Mouse (Mus musculus) large intestine, adult 2 months (tissue): ENCODE measurements around the gene Sptbn1. TPM values are rescaled to one million over a fixed set of nuclear protein-coding genes. Genes with fewer than 3 reads are reported as not detected.

ENCODE experiments used
- DNase-seq: peaks from one replicate; pipeline ENCODE4 v3.0.0-alpha.2; 2012; ENCODE audit warnings: low read depth, low spot score
- WGBS: fragments of 180-500 bp; shearing (Covaris S2); methylation state at CpG from one replicate; pipeline ENCODE4 v1.1.7; 2018; 5-methylcytosine and 5-hydroxymethylcytosine counted together
- polyA plus RNA-seq: library from polyadenylated mRNA; depleted of rRNA; stranded (reverse); fragments of >200 nt; gene quantifications from 2 replicates; pipeline ENCODE4 v1.2.3, GENCODE M21; 2012

The Sptbn1 gene
- polyA plus RNA-seq, 1 experiment: 56.6 TPM

DNA sequence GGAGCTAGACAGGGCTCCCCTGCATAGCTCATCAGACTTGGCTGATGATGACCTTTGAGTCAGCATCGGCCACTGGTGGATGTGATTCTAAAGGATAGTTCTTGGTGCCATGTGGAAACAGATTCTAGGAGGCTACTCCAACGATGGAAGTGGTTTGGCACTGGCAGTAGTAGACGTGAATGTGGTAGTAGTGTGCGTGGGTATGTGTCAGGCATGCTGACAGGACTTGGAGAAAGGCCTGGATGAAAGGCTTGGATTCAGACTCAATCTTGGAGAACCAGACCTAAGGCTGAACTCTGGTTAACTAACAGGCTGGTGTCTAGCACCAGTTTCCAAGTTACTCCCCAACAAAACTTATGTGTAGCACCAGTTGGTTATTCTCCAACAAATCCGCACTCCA lies 46.9 kb downstream of the Sptbn1 start:
- 65% methylated on average over 5 of the region's 5 CpGs for WGBS
- no peak for DNase-seq

DNA sequence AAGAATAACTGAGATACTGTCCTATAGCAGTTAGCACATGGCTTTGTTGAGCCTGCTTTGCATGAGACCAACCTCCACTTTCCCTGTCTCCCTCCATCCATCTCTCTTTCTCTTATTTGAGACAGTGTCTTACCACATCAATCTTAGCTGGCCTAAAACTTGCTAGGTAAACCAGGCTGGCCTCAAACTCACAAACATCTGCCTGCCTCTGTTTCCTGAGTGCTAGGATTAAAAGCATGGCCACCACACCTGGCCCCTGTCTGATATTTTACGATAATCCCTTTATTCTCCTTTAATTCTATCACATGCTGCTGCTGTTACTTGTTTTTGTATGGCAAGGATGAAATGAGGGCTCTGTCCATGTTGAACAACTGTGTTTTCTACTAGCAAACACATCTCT lies 49.6 kb downstream of the Sptbn1 start:
- no peak for DNase-seq
- 90% methylated on average over 1 of the region's 1 CpGs for WGBS

DNA sequence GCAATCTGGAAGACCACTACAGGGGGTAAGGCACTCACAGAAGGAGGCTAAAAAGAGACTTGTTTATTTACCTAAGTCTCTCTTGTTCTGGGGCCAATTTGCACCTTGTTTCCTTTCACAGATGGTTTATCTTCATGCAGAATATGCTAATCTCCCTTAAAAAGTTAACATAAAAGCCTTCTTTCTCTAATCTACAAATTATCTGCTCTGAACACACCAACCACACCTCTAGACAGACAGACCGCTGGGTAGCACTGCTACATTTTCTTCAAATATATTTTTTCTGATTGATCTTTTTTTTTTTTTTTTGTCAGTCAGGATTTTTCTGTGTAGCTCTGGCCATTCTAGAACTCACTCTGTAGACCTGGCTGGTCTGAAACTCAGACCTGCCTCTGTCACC lies 50.5 kb downstream of the Sptbn1 start:
- 100% methylated on average over 1 of the region's 1 CpGs for whole genome bisulfite sequencing

DNA sequence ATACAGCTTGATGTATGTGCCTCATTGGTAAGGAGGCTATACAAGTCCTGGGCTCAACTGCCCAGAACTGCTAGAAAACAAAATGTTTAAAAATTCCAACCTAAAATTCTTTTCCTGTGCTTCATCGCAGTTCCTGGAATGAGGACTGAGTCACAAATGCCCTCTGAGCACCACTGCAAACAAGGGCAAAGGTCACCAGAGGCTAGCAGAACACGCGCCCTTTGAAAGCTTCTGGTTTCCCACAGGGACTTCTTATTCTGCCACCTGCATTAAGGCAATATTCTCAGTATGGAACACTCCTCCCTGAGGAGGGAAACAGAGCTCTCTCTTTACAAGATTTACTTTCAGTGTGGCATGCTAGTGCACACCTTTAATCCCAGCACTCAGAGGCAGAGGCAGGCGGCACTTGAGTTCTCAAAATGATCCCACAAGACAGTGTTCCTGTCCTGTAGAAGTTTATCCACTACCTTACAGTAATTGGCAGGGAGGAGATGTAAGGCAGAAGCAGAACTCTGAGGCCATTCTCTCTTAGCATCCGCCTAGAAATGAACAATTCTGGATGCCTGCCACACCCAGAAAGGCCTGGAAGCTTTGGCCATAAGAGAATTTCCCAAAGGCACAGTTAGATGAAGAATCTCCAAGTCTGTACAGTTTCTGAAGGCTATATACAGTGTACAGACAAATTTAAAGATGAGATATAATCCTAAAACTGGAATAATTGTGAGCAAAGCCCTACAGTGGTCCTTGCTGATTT lies 56.1 kb downstream of the Sptbn1 start:
- WGBS: 15% methylated on average over 5 of the region's 5 CpGs
- DNase-seq: no peak

More for the DNA sequence above, 50.5 kb downstream of the Sptbn1 start:
- no peak for DNase-seq

DNA sequence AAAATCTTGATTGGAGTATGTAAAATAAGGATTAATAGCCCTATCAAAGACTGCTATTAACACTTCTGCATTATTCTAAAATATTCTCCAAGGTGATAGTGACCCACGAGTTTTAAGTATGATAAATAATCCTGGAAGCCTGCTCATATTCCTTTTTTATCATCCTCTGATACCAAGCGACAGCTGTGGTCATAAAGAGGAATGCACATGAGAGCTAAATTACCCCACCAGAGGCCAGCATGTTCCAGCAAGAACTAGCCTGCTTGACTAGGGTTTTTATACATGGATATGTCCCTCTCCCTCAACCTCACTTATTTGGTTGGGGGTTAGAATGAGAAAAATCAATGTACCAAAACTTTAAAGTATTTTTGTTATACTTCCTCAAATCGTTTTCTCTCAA lies 56.8 kb downstream of the Sptbn1 start:
- DNase-seq: no peak
- WGBS: 27% methylated on average over 3 of the region's 3 CpGs

DNA sequence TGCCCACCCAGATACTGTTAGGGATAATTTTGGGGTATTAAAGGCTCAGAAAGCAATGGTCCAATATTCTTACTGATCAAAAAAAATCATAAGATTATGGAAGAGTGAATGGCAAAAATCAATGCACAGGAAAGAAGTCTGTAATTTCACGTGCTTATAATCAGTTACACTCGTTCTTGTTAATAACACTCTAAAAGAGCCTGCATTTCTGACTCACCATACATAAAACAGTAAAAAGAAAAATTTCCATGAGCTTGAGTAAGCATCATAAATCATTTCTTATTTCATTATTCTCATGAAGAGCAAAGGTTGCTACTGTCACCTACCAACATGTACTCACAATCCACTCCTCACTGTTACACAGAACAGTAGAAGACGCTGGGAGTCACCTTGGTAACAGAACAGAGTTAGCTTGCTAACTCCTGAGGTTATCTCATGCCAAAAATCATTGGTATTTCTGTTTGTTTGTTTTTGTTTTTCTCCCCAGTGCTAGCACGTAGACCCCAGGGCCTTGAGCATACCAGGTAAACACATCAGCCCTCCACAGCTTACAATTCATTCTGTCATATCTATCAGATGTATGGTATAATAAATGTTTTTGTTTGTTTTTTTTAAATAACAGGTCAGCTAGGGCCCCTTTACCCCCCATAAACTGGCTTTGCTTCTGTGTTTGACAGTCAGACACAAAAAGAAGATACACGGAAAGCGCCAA lies 57.7 kb downstream of the Sptbn1 start:
- 40% methylated on average over 6 of the region's 6 CpGs for WGBS
- DNase-seq: no peak

DNA sequence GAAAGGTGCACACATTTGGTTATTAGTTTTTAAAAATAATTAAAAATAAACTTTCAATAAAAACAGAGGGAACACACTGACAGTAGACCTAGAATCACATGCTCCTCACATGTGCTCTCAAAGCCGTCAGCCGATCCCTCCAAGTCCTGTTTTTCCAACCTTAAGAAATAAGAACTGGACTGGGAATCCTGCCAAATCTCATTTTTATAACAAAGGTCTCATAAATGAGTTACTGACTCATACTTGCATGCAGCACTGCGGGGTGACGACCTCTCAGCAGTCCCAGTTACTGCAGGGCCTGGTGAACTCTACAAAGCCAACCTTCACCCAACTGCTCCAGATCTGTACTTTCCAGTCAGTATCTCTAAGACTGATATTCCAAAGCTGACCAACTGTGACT lies 58.5 kb downstream of the Sptbn1 start:
- WGBS: 10% methylated on average over 4 of the region's 4 CpGs
- no peak for DNase-seq

DNA sequence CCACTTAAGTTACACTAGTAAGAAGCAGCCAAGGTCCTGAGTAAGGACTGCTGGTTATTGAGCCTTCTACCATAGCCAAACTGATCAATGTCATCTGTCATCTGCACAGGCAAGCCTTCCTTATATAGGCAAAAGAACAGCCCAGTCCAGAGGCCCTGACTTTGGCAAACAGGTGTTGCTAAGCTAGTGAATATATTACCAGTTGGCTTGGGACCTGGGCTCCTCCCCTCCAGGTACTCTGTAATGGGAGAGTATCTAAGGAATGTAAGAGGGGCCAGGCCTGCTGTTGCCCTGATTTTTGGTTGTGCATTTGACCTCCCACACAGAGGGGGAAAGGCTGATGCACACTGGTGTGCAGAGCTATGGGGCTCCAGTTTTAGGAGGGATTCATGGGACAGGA lies 63.6 kb downstream of the Sptbn1 start:
- no peak for DNase-seq

DNA sequence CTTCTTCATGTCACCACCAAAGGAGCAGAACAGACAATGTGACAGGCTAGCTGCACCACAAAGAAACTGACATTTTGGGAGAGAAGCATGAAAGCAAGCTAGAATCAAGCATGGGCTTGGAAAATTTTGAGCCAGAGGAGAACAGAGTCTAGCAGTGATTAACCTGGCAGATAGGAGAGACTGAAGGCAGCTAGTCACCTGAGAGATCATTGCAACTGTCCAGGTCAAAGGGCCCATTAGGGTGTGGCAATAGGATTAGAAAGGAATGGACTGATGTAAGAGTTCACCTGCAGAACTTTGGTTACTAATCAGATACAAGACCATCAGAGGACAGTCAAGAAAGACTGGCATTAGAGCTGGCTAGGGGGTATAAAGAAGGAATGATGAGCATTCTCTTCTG lies 67.6 kb downstream of the Sptbn1 start:
- DNase-seq: no peak

DNA sequence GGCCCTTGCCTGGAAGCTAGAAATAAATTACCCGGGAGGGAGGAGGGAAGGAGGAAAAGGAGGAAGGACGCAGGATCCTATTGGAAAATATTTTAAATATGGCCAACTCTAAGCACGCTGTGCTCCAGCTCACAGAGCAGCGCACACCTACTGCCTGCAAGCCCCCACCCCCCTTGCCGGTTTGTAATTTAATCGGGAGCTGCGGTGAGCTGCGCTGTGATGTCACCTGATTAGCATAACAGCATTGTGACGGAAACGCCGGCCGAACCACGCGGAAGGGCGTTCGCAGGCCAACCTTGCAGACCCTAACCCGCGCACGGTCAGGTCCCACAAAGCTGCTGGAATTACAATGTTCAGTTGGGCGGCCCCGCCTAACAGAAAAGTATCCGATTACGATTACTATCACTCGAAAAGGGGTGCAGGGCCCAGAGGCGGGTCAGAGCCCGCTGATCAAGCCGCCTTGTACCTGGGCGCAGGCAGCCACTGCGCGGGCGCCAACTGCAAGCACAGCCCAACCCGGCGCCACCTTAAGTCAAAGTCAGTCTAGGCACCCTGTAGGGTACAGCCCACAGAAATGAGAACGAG lies 69.8 kb downstream of the Sptbn1 start:
- WGBS: 5% methylated on average over 34 of the region's 34 CpGs
- no peak for DNase-seq

DNA sequence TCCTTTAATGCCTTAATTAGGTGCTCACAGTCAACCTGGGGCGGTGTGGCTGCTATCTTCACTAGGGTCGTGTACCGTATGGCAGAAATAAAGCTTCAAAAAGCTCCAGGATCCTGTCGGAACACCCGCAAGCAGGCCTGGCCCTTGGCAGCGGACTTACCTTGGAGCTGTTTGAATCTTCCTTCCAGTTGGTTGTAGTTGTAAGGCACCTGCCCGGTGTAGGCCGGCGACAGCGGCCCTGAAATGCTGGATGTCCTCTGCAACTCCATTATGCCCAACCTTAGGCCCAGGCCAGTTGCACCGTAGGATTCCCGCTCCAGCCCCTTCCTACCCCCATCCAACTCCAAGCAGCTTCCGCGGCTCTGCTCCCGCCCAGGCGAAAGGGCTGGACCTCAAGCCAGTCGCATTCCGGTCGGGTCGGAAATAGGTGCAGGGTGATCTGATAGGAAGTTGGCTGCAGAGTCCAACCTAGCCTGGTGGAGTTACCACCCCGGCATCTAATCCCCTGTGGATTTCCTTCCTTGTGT lies 70.3 kb downstream of the Sptbn1 start:
- DNase-seq: no peak
- WGBS: 9% methylated on average over 21 of the region's 21 CpGs

DNA sequence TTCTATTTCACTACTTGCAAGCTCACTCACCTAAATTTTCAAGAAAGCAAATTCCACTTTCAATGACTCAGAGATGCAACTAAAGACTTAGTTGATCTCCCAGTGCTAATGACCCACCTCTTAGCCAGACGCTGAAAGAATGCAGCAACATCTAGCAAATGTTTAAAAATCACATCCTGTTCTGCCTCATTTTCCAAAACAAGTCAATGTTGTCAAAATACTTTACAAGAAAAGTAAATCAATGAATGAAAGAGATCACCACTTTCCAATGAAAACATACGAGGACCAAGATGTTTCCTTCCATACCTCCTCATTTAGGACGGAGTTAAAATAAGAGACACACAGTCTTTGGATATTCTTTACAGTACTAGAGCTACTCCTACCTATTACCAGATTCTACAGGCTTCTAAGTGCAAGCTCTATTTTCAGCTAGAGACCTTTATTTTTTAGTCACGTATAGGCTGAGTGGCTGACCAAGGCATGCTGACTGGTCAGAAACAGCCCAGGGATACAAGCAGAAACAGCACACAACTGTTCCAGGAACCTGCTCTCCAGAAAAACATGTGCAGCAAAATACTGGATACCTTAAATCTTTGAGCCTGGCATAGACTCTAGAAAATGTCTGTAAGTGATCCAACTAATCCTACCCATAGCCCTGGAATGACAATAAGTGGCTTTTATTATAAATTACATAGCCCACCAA lies 71.5 kb downstream of the Sptbn1 start:
- DNase-seq: no peak
- WGBS: 13% methylated on average over 4 of the region's 4 CpGs

DNA sequence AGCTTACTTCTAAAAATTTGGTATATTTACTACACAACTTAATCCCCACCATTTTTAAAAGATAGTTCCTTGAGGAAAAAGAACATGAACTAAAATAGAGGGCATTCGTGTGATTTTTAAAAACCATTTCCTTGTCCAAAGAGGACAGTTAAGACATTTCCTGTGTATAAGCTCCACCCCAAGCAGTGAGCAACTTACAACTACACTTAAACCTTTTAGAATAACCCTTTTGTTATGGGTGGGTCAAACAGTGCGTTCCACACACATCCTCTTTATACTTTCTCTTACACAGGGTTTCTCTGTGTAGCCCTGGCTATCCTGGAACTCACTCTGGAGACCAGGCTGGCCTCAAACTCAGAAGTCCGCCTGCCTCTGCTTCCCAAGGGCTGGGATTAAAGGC lies 72.2 kb downstream of the Sptbn1 start:
- no peak for DNase-seq
- WGBS: 11% methylated on average over 3 of the region's 3 CpGs

DNA sequence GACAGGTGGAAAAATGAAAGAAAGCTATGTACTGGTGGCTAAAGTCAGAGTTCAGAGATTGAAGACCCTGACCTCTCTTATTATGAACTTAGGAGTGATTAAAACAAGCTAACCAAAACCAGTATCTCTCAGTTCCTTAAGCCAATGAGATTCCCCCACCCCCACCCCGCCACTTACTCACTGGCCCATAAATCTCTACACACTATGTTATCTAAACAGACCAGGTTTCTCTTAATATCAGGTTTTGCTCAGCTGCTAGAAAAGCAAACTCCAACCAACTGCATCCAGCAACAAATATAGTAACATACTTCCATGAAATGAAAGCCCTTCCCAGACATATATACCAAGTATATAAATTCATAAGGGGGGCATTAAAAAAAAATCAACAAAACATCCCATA lies 73.2 kb downstream of the Sptbn1 start:
- DNase-seq: no peak
- 28% methylated on average over 1 of the region's 1 CpGs for WGBS

DNA sequence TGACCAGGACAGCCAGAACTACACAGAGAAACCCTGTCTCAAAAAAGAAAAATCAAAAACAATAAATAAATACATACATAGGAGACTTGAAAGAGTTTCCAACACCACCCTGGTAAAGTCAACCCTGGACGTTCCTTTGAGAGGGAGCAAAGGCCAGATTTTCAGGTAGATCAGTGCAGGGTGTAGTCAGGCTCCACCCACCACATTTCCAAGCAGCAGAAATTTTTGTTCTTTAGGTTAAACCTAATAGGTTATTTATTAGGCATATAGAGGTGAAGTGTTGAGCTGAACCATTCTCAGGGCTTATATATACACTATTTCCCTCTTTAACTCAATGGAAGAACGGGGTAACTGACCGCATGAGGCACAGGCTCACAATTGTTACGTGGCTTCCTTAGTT lies 77.0 kb downstream of the Sptbn1 start:
- DNase-seq: no peak
- 34% methylated on average over 4 of the region's 4 CpGs for WGBS

DNA sequence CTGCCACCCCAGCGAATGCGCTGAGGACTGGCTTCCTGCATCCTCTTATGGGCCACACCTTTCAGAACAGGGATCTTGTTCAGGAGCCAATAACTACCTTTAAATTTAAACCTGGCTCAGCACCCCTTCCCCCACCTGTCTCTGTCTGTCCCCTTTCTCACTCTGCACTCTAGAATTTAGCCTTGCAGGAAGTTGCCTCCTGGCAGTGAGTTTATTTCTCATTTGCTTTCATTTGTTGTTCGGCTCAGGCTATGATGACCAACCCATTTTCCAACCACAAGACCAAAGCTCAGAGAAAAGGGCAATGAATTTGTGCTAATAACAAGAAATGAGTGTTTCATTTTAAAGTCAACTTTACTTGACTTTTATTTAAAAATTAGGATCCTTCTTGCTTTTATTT lies 77.9 kb downstream of the Sptbn1 start:
- WGBS: 36% methylated on average over 3 of the region's 3 CpGs

DNA sequence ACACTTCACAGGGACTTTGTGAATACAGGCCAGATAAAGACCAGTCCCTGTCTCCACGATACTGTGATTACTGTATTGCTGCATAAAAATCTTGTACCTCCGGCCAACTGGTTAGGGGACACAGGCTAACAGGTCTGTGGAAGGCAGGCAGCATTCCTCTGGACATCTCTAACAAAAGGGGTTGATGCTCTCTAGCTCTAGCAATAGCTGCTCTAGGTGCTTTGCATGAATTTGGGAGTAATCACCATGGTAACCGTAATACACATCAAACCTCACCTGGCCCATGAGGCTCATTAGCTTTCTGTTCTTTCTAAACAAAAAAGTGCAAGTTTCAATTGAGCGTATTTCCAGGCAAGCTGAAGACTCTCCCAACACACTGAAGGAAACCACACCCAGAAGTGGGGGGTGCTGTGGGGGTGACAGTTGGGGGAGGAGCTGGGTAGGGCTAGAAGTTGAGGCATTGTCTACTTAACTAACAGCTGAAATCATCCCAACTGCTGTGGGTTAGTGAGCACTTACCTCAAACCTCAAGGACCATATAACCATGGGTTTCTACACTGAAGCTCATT lies 81.0 kb downstream of the Sptbn1 start:
- 31% methylated on average over 4 of the region's 4 CpGs for WGBS
- no peak for DNase-seq

More for the DNA sequence above, 77.9 kb downstream of the Sptbn1 start:
- no peak for DNase-seq

DNA sequence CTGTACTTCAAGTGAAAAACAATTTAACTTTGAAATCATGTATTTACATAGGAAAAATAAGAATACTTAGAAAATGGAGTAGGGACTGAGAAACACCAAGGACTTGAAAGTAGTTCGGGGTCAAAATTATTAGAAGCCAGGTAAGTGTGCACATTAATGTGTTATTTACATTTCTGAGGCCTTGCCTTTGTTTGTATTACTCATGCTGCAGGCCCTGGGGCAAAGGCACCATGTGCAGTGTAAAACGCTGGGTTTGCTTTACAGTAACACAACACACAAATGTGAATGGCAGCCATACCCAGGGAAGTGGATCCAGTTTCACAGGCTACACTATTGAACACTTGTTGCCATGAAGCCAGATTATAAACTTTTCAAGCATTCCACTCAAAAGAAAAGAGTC lies 83.4 kb downstream of the Sptbn1 start:
- WGBS: 28% methylated on average over 2 of the region's 2 CpGs
- no peak for DNase-seq

DNA sequence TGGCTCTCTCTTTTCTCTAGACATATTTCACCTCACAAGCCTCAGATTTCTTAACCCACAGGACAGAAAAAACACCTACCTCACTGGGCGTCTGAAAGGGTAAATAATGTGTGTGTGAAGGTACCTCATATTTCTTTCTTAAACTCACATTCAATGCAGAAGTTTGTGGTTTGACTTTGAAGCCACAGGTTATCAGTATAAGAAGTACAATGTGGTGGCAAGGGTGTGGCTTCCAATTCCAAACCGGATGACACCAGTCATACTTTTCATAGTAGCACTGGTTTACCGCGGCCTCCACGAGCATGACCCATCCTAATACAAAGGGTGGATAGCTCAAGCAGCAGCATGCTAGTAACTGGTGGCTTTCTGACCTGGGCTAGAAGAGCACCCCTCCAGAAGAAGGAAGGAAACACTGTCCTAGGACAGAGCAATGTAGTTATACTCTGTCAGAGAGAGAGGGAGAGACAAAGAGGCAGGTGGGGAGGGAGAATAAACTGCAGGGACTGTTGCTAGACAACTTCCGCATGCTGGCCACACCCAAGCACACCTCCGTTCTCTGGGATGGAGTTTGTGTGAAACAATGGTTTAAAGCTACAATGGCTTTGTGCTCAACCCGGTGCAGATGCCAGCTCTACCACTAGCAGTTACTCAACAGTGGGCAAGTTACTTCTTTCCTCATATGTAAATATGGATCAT lies 85.1 kb downstream of the Sptbn1 start:
- no peak for DNase-seq
- WGBS: 26% methylated on average over 8 of the region's 8 CpGs
